Mouse (Mus musculus): ENCODE measurements around the gene Ces4a.
"Not testable (repeated sequence)": the region's sequence is repeated elsewhere in the genome, so short reads cannot be mapped to it uniquely, and the experiment has no call there.

Gene Ces4a

DNA sequence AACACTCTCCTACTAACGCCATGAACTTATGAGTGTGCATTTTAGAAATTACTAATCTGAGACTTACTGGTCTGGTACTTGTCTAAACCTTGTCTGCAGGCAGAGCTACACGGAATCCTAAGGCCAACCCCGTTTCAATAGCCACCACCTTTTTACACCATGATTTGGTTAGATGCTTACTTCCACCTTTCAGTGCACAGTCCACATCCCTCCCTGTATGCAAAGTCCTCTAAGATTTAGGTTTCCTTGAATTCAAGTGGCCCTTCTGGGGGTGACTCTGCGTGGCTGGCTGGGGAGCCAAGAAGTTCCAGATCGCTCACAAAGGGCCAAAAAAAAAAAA, 38.4 kb downstream of the Ces4a start:
- DNase-seq = no peak

DNA sequence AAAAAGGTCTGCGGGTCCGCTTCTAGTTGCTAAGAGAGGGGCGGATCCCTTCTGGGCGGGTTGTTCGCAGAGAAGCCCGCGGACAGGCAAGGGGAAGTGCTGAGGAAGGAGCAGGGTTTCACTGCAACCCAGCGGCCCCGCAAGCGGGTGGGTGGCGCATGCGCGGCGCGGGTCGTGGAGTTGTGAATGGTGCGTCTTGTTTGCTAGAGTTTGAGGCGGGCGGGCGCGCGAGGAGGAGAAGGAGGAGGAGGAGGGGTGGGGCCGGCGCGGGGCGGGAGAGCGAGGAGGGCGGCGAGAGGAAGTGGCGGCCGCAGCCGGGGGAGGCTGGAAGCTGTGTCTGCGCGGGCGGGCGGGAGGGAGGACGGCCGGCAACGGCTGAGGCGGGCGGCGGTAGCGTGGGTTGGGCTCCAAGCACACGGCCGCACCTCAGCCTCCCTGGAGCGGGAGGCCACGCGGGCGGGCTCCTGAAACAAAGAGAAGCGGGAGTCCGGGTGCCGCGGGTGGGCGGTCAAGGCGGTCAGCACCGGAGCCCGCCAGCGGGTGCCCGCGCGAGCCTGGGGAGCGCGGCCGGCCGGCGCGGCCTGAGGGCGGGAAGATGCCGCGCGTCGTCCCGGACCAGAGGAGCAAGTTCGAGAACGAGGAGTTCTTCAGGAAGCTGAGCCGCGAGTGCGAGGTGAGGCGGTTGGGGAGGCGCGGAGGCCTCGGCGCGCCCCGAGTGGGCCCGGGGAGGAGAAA, 38.9 kb downstream of the Ces4a start, which contains the start of gene Cbfb:
Gene Cbfb, plus strand, starts transcription at position 294 of the 735 bp plus-strand sequence.
- DNase-seq = peak; percentile 98 to 99

DNA sequence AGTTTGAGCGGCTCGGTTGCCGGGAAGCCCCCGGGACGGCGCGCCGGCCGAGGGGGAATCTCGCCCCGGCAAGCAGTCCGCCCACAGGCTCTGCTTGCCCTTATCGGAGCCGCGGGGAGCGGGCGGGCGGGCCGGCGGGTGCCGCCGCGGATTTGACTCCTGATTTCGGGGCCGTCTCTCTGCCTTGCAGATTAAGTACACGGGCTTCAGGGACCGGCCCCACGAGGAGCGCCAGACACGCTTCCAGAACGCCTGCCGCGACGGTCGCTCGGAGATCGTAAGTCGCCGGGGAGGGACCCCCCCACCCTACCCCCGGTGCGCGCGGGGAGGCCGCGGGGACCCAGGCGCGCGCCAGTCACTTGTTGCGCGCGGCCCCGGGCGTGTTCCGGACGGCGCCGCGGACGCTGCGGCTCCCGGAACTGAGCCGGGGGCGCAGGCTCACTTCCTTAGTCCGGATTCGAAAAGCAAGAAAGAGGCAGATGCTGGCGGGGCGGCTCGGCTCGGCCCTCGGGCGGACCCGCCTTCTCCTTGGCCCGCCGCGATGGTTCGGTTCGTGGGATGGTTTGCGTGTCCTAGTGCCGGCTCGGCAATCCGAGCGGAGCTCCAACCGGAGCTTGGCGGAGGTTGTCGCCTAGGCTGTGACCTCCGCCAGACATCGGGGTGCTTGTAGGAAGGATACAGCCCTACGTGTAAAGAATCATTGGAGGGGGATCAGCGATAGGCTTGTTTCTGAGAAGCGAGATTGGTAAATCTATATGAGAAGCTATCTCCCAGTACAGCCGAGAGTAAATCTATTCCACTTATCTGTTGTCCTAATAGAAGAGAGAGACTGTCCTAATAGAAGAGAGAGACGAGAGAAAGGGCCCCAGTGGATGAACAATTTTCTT, 39.8 kb downstream of the Ces4a start:
- peak; percentile 75 to 80 for DNase-seq

DNA sequence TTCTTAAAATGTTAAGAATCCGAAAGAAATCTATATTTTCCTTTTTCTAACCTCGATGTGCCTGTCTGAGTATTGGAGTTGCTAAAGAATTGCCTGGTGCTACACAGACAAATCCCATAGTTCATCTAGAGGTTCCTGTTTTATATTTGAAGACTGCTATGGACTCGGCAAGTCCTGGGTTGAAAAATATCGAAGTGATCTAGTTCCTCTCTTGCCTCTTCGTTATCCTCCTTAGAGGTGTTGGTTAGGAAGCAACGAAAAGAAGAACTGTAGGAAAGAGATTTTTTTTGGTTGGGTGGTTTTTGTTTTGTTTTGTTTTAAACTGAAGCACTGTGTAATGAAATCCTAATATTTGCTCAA, 40.4 kb downstream of the Ces4a start:
- DNase-seq = no peak

DNA sequence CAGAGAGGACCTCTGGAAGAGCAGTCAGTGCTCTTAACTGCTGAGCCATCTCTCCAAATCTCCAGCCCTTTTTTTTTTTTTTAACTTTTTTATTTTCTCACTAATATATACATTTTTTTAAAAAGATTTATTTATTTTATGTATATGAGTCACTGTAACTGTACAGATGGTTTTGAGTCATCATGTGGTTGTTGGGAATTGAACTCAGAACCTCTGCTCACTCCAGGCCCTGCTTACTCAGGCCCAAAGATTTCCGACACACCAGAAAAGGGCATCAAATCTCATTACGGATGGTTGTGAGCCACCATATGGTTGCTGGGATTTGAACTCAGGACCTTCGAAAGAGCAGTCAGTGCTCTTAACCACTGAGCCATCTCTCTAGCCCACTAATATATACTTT, 43.7 kb downstream of the Ces4a start:
- DNase-seq = not testable (repeated sequence)

DNA sequence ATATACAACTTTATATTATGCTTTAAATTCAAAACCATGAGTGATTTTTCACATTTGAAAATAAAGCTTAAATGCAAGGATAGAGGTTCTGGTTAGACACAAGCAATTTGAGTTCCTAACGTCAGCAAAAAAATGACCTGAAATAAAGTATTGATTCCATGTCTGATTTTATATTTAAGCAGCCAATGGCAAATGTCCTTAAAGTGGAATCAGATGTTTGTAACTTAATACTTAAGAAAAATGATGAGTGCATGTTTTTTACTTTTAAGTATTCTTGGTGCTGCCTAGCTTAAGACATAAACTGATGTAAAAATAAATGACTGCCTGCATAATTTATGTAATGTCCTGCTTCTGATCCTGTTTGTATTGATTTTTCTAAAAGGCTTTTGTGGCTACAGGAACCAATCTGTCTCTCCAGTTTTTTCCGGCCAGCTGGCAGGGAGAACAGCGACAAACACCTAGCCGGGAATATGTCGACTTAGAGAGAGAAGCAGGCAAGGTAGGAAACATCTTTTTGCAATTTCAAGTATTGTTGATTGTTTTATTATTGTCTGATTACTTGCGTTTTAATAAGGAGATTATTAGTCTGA, 46.7 kb downstream of the Ces4a start:
- no peak for DNase-seq

DNA sequence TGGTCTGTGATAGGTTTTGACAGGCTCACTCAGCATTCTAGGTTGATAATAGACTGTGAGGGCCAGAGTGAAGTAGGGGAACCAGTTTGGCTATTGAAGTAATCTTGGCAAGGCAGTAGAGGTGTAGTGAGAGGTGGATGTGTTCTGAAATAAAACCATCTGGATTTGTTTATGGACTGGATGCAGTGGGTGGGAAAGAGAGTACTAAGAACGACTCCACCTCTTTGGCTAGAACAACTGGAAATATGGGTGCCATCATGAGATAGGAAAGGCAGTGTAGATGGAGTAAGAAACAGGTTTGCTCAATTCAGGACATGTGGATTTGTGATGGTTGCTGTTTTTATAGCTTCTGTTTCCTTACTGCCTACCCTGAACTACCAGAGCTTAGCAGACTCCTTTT, 50.6 kb downstream of the Ces4a start:
- no peak for DNase-seq

DNA sequence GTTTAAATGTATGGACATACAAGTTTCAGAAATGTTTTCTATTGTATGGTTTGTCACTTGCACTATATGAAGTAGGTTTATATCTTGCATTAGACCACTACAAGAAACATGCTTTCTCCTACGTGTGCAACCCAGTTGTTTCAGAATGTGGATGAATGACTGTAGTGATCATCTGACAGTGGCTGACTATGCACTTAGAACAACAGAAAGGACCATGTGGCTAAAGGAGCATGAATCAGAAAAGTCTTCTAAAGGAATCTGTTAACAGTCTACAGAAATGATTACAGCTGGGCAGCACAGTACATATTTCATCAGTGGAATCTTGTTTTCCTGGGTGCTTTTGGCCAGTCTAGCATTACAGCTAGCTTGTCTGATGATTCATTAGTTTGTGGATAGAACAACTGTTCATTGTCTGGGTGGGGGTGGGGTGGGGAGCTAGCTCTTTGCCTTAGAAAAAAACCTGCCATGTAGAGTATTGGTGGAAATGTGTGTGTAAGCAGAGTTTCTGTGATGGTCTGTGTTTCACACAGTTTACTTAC, 54.9 kb downstream of the Ces4a start:
- no peak for DNase-seq

DNA sequence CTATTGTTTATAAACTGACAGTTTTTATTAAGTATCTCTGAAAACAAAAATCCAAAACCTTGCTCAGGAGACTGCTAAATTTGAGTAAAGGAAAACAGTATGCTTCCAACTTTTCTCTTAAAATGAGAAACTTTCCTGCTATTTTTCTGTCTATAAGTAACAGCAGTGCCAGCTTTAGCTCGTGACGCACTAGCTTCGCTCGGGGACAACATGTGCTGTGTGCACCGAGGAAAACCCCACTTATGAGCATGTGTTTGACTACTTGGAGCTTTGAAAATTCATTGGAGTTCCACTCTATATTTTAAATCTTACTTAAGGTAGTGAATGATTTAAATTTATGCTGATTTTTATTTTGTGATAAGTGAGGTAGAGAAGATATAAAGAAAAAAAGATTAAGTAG, 60.6 kb downstream of the Ces4a start:
- no peak for DNase-seq

Measured in thymus, postnatal 36 days (tissue).